ENCODE assay signal across 8 mouse cellular contexts in the genomic region with DNA sequence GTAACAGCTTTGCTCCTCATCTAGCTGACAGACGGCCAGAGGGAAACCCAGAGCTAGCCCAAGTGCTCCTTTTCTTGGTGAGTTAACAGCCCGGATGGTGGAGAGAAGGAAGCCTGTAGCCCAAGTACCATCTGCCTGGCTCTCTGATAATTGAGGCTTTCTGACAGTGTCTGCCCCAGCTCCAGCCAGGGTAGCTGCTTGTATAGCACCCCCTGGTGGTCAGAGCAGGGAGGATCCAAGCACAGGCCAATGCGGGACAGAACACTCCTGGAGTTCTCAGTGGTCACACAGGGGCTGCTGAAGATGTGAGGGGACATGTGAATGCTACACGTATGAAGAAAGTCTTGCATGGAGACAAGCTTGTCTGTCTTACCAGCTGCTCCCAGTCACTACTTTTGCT. TPM values are rescaled to one million over a fixed set of nuclear protein-coding genes. Genes with fewer than 3 reads are reported as not detected.
DNase-seq lines count a peak whose midpoint lies in the region; ATAC-seq lines count a peak whose summit lies in the region.

No protein-coding gene starts in this region.

- intact Hi-C loops in heart, postnatal 25 days (cut with DNase I): loop anchor here (2.0 kb wide), 2 partner anchors 133 to 567 kb away; no protein-coding TSS in a partner anchor

- peak; percentile 31 for DNase-seq in cerebellum, adult 11 months
- DNase-seq in brain, adult 2 months (ENCODE audit: low read depth, low spot score): peak; percentile 75
- DNase-seq in heart, postnatal 25 days (ENCODE audit: low spot score): peak; percentile 51
- DNase-seq in layer of hippocampus, postnatal 36 days: peak; percentile 70 to 75
- DNase-seq in mesoderm, embryonic 11.5 days (ENCODE audit: low read depth, low spot score): peak; percentile 70
- DNase-seq in spleen, adult 12 weeks (ENCODE audit: low spot score): peak; percentile 50

- ATAC-seq in cerebellum, adult (ENCODE audit: insufficient number of reproducible peaks, low FRiP score, low TSS enrichment): no peak
- peak; percentile 71; the same call in 1 of the 2 replicates for ATAC-seq in erythroid progenitor cell, adult 5-6 weeks (replicated peaks; ENCODE audit: low FRiP score, poor library complexity, severe bottlenecking)

RNA-seq across cellular contexts. Expression of a gene that starts 47.7 kb away (rescaled TPM):
- not detected in 2 replicates for total RNA-seq in erythroid progenitor cell, adult 5-6 weeks (2015; ENCODE audit: low replicate concordance)
- not detected in 2 replicates for total RNA-seq in erythroid progenitor cell, adult 5-6 weeks (2017; ENCODE audit: low replicate concordance)
- total RNA-seq in heart, postnatal 25 days (2021): 100 to 1,000 TPM; 132 to 168 TPM
- 1 to 10 TPM; 5.6 to 7.8 TPM for total RNA-seq in layer of hippocampus, postnatal 36 days (2021)

Comparison
In these comparisons a context has a peak if more than half of its experiments do, and no peak if none do; other contexts are left out.
1. RNA of a gene that starts 47.7 kb away (total RNA-seq): 132 to 168 TPM in heart, postnatal 25 days; 5.6 to 7.8 TPM in layer of hippocampus, postnatal 36 days and not detected in erythroid progenitor cell, adult 5-6 weeks; every median in the first group is over 10 times any median in the second.
2. Peak in every context shown above with its lines, with median percentiles within 50 percentile points of each other: DNase-seq.